Mouse (Mus musculus) frontal cortex, postnatal 36 days (tissue): ENCODE measurements around the gene Cpt2.

Experiments used
- DNase-seq, 2 experiments: peaks; one replicate each; pipeline ENCODE4 v3.0.0; 2022; ENCODE audit warnings: low spot score in 2 of 2

Gene Cpt2

DNA sequence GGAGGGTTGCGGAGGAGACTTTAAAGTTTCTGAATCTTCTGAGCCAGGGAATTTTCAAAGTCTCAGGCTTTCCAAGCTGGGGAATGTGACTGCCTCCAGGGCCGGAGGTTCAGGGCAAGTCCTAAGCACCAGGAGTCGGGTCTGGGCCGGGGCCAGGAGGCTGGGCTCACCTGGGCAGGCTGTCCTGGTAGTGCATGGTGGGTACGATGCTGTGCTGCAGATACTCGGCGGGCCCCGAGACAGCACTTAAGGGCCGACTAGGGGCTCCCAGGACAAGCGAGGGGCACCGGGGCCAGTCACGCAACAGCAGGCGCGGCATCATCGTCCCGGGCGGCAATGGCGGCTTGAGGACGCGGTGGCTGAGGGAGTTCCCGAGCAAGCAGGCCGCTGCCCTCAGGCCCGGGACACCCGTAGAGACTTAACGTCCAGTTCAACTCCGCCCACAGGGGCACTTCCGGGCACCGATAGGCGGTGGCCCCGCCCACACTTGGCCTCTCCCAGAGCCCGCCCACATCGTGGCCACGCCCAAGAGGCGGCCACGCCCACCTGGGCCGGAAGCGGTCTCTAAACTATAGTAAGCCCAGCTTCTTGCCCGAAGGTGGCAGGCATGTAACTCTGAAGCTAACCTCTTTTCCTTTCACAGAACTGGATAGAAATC lies at the start of gene Cpt2:
TSS of gene Cpt2 (minus strand) at position 466 of the 658 bp plus-strand sequence.
- peak; percentile 66 to 74 for DNase-seq

GRCm38 (mm10) chr4:107971162-107971561 lies 47.8 kb upstream of the Cpt2 start:
- DNase-seq = no peak

- no peak for DNase-seq
These were observed 46.4 kb upstream of the Cpt2 start for GRCm38 (mm10) chr4:107969781-107970180.

DNA sequence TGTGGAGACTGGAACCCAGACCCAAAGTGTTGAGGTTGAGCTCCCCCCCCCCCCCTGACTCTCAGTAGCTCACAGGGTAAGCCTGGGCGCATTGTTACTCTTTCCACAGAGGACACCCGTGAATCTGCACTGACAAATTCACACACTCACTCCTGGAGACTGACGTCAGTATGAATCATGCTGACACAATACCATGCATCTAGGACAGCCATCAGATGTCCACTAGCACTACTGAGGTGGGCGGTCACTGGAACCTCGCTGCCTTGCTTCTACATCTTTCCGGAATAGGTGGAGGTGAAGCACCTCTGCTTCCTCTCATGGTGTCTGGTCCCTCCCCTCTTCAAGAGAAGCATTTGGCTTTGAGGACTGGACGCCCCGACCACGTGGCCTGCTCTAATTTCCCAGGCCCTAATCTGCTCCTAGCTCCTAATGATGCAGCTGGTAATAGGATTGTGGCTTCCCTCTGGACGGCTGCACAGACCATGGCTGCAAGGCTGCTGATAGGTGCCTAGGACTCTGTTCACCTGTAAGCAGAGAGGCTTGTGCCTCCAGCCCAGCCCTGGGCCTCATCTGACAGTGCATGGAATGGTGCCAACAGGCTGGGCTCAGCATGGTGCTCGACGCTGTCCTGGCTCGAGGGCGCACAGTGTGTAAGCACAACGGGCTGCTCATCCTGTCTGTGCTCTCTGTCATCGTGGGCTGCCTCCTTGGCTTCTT lies 44.7 kb upstream of the Cpt2 start, which contains the start of gene Slc1a7:
TSS of gene Slc1a7 (plus strand) at position 367 of the 717 bp plus-strand sequence.
- DNase-seq = no peak

GRCm38 (mm10) chr4:107966416-107967109 lies 43.2 kb upstream of the Cpt2 start:
- no peak for DNase-seq

- DNase-seq = no peak
These were observed 39.4 kb upstream of the Cpt2 start for GRCm38 (mm10) chr4:107962792-107963191.

DNA sequence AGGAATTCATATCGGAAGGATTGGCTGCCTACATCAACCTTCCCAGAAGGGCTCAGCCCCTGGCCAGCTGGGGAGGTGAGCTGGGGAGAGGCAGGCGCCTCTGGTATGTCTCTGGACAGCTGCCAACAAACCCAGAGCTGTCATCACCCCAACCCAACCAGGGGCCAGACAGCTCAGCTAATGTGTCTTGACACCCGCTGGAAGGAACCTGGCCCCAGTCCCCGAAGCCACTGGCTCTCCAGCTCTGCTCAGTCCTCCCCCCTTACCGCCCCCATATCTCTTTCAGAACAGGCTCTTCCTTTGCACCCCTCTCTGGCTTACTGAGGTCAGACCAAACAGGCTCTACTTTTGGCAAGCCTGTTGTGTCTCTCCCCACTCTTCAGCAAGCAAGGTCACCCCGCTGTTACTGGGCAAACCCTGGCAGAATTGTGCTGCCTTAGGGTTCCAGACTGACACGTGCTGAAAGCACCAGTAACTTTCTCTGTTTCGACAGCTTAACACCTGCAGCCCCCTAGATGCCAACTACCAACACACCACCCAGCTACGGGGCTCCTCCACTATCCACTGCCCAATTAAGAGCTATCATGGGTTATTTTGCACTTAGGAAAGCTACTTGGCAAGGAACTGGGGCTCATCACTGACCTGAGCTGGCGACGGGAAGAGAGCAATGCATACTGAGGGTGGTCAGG lies 38.8 kb upstream of the Cpt2 start:
- DNase-seq = no peak

DNA sequence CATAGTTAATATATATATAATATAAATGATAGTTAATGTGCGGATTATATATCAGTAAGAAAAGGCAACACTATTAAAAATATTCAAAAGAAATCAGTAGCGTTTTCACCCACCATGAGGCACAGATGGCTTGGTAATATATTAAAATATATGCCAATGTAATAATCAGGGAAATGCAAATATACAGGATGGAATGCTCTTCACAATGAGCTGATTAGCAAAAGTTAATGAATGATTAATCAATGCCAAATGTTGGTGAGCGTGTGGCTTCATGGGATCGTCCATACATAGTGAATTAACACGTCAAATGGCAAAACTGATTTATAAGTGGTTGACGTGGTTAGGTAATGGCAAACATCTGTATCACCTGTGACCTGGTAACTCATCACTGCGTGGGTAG lies 35.1 kb upstream of the Cpt2 start:
- no peak for DNase-seq

- DNase-seq = no peak
These were observed 32.3 kb upstream of the Cpt2 start for GRCm38 (mm10) chr4:107955691-107956090.

DNA sequence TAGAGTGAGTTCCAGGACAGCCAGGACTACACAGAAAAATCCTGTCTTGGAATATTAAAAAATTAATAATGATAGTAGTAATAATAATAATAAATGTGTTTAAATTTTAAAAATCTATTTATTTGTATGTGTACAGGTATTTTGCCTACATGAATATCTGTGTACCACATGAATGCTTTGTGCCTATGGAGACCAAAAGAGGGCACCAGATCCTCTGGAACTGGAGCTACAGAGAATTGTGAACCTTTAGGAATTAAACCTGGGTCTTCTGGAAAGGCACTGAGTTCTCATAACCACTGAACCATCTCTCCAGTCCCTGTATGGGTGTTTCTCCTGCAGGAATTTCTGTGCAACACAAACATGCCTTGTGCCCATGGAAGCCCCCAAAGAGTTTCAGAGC lies 29.4 kb upstream of the Cpt2 start:
- peak in 1 of 2 experiments; percentile 39 for DNase-seq

GRCm38 (mm10) chr4:107949918-107950317 lies 26.5 kb upstream of the Cpt2 start:
- DNase-seq = no peak

DNA sequence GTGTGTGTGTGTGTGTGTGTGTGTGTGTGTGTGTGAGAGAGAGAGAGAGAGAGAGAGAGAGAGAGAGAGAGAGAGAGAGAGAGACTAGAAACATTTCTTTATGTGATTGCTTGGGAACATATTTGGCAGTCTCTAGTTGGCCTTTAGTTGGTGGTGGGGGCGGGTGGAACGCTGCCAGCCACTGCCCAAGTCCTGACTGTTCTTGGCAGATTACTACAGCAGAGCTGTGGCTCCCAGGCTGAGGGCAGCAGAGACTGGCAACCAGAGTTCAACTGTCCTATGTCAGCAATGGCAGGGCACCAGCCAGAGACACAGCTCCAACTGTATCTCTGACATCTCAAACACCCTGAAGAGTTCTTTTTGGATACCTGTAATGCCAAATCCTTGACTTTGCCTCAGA lies 20.7 kb upstream of the Cpt2 start:
- DNase-seq = no peak

DNA sequence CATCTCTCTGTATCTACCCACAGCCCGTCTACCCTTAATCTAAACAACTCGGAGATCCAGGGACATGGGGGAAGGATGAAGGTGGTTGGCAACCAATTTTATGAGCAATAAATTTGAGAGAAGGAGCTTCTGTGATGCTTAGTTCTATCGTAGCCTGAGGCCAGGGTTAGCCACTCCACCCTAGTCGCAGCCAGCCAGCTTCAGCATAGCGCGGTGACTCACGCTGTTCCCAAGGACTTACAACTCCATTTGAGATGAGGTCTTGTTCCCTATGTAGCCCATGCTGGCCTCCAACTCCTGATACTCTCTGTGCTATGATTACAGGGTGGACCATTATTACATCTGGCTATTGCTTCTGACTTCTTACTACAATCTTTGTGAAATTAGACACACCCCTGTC lies 19.3 kb upstream of the Cpt2 start:
- DNase-seq = no peak

DNA sequence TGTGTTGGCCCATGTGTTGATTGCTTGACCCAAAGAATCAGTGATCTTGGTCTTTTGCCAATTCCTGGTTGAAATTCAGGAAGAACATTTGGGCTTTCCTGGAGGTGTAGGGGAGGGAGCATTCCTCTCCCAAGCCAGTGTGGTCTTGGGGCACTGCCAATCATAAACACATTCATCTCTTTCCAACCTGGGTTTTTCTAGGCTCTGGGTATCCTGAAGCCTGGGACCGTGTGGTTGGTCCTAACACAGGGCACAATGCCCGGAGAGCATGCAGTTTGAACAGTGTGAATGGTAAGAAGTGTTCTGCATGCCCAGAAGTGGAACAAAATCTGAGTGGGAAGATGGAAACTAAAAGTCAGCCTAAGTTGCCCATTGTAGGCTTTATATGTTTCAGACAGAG lies 14.7 kb upstream of the Cpt2 start:
- no peak for DNase-seq

- DNase-seq = peak; percentile 45 to 67
These were observed 13.9 kb upstream of the Cpt2 start for GRCm38 (mm10) chr4:107937338-107937737.

- no peak for DNase-seq
These were observed 11.8 kb upstream of the Cpt2 start for GRCm38 (mm10) chr4:107935254-107935653.

GRCm38 (mm10) chr4:107933239-107933638 lies 9.8 kb upstream of the Cpt2 start:
- no peak for DNase-seq

GRCm38 (mm10) chr4:107931453-107931852 lies 8.0 kb upstream of the Cpt2 start:
- no peak for DNase-seq

DNA sequence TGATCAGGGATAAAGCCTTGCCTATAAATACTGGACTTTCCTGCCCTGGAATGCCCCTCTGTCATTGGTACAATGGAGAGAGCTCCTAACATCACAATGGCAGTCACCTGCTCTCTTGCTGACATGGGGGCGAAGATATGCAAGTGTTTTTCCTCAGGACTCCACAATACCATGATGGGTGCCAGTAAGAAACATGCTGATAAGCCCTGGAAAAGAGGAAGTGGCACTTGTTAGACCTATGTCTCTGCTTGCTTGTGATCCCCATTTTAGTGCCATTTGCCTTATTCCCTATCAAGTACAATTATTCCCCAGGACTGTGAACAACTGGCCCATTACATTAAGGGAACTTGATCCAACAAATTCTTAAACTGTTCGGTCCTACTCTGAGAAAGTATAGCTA lies 5.3 kb upstream of the Cpt2 start:
- DNase-seq = no peak

DNA sequence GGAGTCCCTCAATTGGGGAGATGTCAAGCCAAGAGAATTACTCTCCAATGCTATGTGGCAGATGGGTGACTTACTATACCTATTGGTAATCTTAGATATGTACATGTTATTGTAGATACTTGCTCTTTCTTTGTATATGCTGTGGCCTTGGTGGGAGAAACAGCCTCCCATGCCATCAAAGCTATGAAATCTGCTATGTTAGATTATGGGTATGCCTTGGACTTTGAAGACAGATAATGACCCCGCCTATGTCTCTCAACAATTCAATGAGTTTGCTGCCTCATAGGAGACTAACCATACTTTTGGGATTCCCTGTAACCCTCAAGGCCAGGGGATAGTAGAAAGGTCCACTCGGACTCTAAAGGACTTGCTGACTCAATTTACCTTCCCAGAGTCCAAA lies 4.9 kb upstream of the Cpt2 start:
- no peak for DNase-seq

GRCm38 (mm10) chr4:107923803-107924194 lies 389 bp upstream of the Cpt2 start:
- DNase-seq = no peak

GRCm38 (mm10) chr4:107921952-107922351 lies 1.5 kb downstream of the Cpt2 start:
- no peak for DNase-seq
